Mouse (Mus musculus) neural tube, embryonic 13.5 days (tissue): ENCODE results near the gene Nrap. TPM values are rescaled to one million over a fixed set of nuclear protein-coding genes. Genes with fewer than 3 reads are reported as not detected.
"Not testable (repeated sequence)": the region's sequence is repeated elsewhere in the genome, so short reads cannot be mapped to it uniquely, and the experiment has no call there.

ENCODE experiments used
- ATAC-seq: fragments of 200-750 bp; cut with Nextera tagmentation; 2 replicates; pipeline ENCODE4 v1.8.0; 2017; ENCODE audit warnings: low read depth, mild to moderate bottlenecking, moderate TSS enrichment, moderate library complexity
- H3K27ac ChIP-seq: fragments of 300-500 bp; sonication (generic); replicated peaks from 2 replicates; pipeline ENCODE4 v1.5.1; 2015; ENCODE audit warnings: moderate library complexity, mild to moderate bottlenecking, inconsistent platforms
- H3K27me3 ChIP-seq: fragments of 300-500 bp; sonication (generic); 2 replicates; pipeline ENCODE4 v1.6.1; 2015; ENCODE audit warnings: mild to moderate bottlenecking, inconsistent platforms
- H3K36me3 ChIP-seq: fragments of 300-500 bp; sonication (generic); 2 replicates; pipeline ENCODE4 v1.6.1; 2015; ENCODE audit warnings: mild to moderate bottlenecking, inconsistent platforms
- H3K4me1 ChIP-seq: fragments of 300-500 bp; sonication (generic); replicated peaks from 2 replicates; pipeline ENCODE4 v1.6.1; 2015; ENCODE audit warnings: inconsistent platforms
- H3K4me2 ChIP-seq: fragments of 300-500 bp; sonication (generic); 2 replicates; pipeline ENCODE4 v1.6.1; 2015; ENCODE audit warnings: inconsistent platforms, mild to moderate bottlenecking, moderate library complexity
- H3K4me3 ChIP-seq: fragments of 300-500 bp; sonication (generic); 2 replicates; pipeline ENCODE4 v1.5.1; 2015; ENCODE audit warnings: mild to moderate bottlenecking, inconsistent platforms
- H3K9ac ChIP-seq: fragments of 300-500 bp; sonication (generic); 2 replicates; pipeline ENCODE4 v1.6.1; 2015; ENCODE audit warnings: moderate library complexity, mild to moderate bottlenecking, inconsistent platforms
- H3K9me3 ChIP-seq: fragments of 300-500 bp; sonication (generic); 2 replicates; pipeline ENCODE4 v1.6.1; 2016; ENCODE audit warnings: inconsistent platforms
- WGBS: fragments of 180-500 bp; shearing (Covaris S2); methylation state at CpG from one replicate; pipeline ENCODE4 v1.1.7; 2015; 5-methylcytosine and 5-hydroxymethylcytosine counted together
- polyA plus RNA-seq: library from polyadenylated mRNA; unstranded; fragments of >200 nt; fragmentation: Nextera tagmentation; extraction: Ambion mirVana; gene quantifications from 2 replicates; pipeline ENCODE4 v1.2.1, GENCODE M21; 2015

Gene Nrap
- polyA plus RNA-seq, 1 experiment from 2014 or later: 0.32 TPM

DNA sequence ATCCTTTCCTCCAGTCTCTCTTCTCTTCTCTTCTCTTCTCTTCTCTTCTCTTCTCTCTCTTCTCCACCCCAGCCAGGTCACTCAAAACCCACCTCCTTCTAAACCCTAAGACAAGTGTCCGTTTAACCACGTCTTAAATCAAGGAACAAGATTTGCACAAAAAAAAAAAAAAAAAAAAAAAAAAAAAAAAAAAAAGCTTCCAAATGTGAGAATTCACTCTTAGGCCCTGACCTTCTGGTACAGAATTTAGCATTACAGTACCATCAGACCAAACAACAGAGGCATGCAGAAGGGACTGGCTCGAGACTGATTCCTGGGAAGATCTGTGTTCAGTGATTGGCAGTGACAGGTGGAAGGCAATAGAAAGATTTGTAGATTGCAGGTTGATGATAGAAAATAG lies 30.5 kb upstream of the Nrap start:
- Histone ChIP-seq H3K4me3 (no peak overlapping the region), H3K27me3 (no peaks in the 10 kb centered on the region), H3K27ac (no peak overlapping the region), H3K4me2 (no peak overlapping the region), H3K4me1 (peaks cover 16% of the 10 kb centered on the region), H3K9ac (no peak overlapping the region), H3K36me3 (no peaks in the 10 kb centered on the region), H3K9me3 (no peaks in the 10 kb centered on the region)
- 88% methylated on average over 3 of the region's 3 CpGs for WGBS
- ATAC-seq: no peak

- no peak overlapping the region for H3K4me3 ChIP-seq
- H3K36me3 ChIP-seq: no peaks in the 10 kb centered on the region
- 71% methylated on average over 9 of the region's 9 CpGs for WGBS
- no peak overlapping the region for H3K4me2 ChIP-seq
- H3K9me3 ChIP-seq: no peaks in the 10 kb centered on the region
- no peak overlapping the region for H3K27ac ChIP-seq
- no peaks in the 10 kb centered on the region for H3K27me3 ChIP-seq
- no peak overlapping the region for H3K9ac ChIP-seq
- ATAC-seq: no peak
- peaks cover 16% of the 10 kb centered on the region for H3K4me1 ChIP-seq
Measured at GRCm38 (mm10) chr19:56419452-56419851, 29.6 kb upstream of the Nrap start.

- no peak overlapping the region for H3K4me2 ChIP-seq
- H3K27me3 ChIP-seq: no peaks in the 10 kb centered on the region
- no peak for ATAC-seq
- no peak overlapping the region for H3K9ac ChIP-seq
- H3K4me3 ChIP-seq: no peak overlapping the region
- peaks cover 7% of the 10 kb centered on the region for H3K4me1 ChIP-seq
- no peak overlapping the region for H3K27ac ChIP-seq
- WGBS: 85% methylated on average over 4 of the region's 4 CpGs
- no peaks in the 10 kb centered on the region for H3K36me3 ChIP-seq
- H3K9me3 ChIP-seq: no peaks in the 10 kb centered on the region
Measured at GRCm38 (mm10) chr19:56418404-56418803, 28.6 kb upstream of the Nrap start.

DNA sequence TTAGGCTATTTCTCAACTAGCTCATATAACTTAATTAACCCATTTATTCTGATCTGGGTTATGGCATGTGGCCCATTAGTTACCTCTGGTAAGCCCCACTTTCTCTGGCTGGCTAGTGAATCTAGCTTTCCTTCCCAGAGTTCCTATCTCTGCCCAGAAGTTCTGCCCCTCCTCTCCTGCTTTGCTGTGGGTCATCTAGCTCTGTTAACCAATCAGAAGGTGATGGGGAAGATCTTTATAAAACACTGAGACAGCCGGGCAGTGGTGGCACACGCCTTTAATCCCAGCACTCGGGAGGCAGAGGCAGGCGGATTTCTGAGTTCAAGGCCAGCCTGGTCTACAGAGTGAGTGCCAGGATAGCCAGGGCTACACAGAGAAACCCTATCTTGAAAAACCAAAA lies 20.0 kb upstream of the Nrap start:
- not testable (repeated sequence) for H3K4me1 ChIP-seq, H3K4me3 ChIP-seq, ATAC-seq, H3K4me2 ChIP-seq, H3K9me3 ChIP-seq, H3K36me3 ChIP-seq, H3K9ac ChIP-seq, H3K27ac ChIP-seq
- H3K27me3 ChIP-seq: peaks cover 16% of the 10 kb centered on the region
- WGBS: 91% methylated on average over 4 of the region's 4 CpGs

GRCm38 (mm10) chr19:56406581-56406980 lies 16.7 kb upstream of the Nrap start:
- Histone ChIP-seq H3K4me3 (no peak overlapping the region), H3K4me1 (no peaks in the 10 kb centered on the region; the same call in 1 of the 2 replicates), H3K36me3 (peaks cover 5% of the 10 kb centered on the region), H3K9ac (no peak overlapping the region), H3K27me3 (peaks cover 36% of the 10 kb centered on the region), H3K9me3 (no peaks in the 10 kb centered on the region), H3K27ac (no peak overlapping the region), H3K4me2 (no peak overlapping the region)
- 92% methylated on average over 7 of the region's 7 CpGs for WGBS
- ATAC-seq: no peak

DNA sequence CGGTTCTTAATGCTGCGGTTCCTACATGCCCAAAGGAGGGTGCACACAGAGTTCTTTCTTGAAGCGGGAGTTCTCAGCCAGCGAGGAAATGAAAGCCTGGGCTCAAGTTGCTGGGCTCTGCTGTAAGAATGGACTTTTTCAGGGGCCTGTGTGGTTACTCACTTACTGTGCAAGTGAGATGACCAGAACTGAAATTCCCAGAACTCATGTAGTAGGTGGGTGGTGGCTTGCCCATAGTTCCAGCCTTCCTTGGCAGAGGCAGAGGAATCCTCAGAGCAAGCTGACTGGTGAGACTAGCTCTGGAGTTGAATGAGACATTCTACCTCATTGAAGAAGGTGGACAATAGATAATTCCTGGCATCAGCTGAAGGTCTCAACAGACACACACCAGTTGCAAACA lies 16.0 kb upstream of the Nrap start:
- H3K9me3 ChIP-seq: no peaks in the 10 kb centered on the region
- H3K4me2 ChIP-seq: no peak overlapping the region
- no peaks in the 10 kb centered on the region; the same call in 1 of the 2 replicates for H3K4me1 ChIP-seq
- peaks cover 5% of the 10 kb centered on the region for H3K36me3 ChIP-seq
- no peak for ATAC-seq
- no peak overlapping the region for H3K4me3 ChIP-seq
- WGBS: 96% methylated on average over 4 of the region's 4 CpGs
- no peak overlapping the region for H3K27ac ChIP-seq
- peaks cover 37% of the 10 kb centered on the region for H3K27me3 ChIP-seq
- no peak overlapping the region for H3K9ac ChIP-seq

DNA sequence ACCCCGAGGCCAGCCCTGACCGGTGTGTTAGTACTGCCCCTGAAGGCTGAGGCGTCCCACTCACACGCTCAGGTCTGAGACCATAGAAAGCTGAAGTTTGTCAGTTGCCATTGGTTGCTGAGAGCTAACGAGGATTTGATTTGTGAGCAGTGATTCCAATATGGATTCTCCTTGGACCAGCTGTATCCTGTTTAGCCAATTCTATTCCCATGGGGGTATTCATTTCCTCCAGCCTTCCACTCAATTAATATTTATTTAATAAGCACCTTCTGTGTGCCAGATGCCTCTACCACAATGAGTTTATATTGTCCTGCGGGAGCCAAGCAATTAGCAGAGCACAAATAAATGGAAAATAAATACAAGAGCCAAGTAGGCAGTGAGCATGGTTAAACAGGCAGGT lies 12.0 kb upstream of the Nrap start:
- WGBS: 57% methylated on average over 6 of the region's 6 CpGs
- no peak overlapping the region for H3K4me2 ChIP-seq
- H3K4me3 ChIP-seq: no peak overlapping the region
- H3K27ac ChIP-seq: no peak overlapping the region
- H3K4me1 ChIP-seq: peaks cover 13% of the 10 kb centered on the region
- H3K36me3 ChIP-seq: no peaks in the 10 kb centered on the region
- H3K27me3 ChIP-seq: peaks cover 66% of the 10 kb centered on the region
- no peak overlapping the region for H3K9ac ChIP-seq
- peak; percentile 74 for ATAC-seq
- no peaks in the 10 kb centered on the region for H3K9me3 ChIP-seq

DNA sequence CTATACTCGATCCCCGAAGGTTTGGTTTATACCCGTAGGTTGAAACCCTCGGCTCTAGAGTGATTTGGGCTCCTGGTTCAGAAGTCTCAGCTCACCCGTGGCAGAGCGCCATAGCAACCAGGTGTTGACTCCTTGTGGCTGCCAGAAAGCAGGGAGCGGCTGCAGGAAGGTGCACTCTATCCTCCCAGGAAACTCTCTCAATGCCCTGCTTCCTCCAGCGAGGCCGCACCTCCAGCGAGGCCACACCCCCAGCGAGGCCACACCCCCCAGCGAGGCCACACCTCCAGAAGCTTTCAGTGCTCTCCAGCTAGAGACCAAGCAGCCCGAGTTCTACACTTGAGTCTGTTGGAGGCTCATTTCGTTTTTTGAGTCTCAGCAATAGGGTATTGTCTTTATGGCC lies 10.4 kb upstream of the Nrap start:
- no peak for ATAC-seq
- Histone ChIP-seq H3K4me3 (no peak overlapping the region), H3K27me3 (peaks cover 74% of the 10 kb centered on the region)

GRCm38 (mm10) chr19:56398528-56398795 lies 8.6 kb upstream of the Nrap start:
- peaks cover 74% of the 10 kb centered on the region for H3K27me3 ChIP-seq
- H3K36me3 ChIP-seq: no peaks in the 10 kb centered on the region
- no peak overlapping the region for H3K4me2 ChIP-seq
- no peak overlapping the region for H3K9ac ChIP-seq
- H3K4me3 ChIP-seq: no peak overlapping the region
- no peaks in the 10 kb centered on the region for H3K9me3 ChIP-seq
- H3K4me1 ChIP-seq: peaks cover 22% of the 10 kb centered on the region
- H3K27ac ChIP-seq: no peak overlapping the region
- ATAC-seq: no peak

More for the DNA sequence above, 10.4 kb upstream of the Nrap start:
- no peak overlapping the region for H3K9ac ChIP-seq
- no peak overlapping the region for H3K4me2 ChIP-seq
- H3K27ac ChIP-seq: no peak overlapping the region
- H3K9me3 ChIP-seq: no peaks in the 10 kb centered on the region
- H3K36me3 ChIP-seq: no peaks in the 10 kb centered on the region
- H3K4me1 ChIP-seq: peaks cover 22% of the 10 kb centered on the region
- 48% methylated on average over 14 of the region's 14 CpGs for WGBS

- ATAC-seq: no peak
Measured at GRCm38 (mm10) chr19:56397663-56398527, 8.1 kb upstream of the Nrap start.

DNA sequence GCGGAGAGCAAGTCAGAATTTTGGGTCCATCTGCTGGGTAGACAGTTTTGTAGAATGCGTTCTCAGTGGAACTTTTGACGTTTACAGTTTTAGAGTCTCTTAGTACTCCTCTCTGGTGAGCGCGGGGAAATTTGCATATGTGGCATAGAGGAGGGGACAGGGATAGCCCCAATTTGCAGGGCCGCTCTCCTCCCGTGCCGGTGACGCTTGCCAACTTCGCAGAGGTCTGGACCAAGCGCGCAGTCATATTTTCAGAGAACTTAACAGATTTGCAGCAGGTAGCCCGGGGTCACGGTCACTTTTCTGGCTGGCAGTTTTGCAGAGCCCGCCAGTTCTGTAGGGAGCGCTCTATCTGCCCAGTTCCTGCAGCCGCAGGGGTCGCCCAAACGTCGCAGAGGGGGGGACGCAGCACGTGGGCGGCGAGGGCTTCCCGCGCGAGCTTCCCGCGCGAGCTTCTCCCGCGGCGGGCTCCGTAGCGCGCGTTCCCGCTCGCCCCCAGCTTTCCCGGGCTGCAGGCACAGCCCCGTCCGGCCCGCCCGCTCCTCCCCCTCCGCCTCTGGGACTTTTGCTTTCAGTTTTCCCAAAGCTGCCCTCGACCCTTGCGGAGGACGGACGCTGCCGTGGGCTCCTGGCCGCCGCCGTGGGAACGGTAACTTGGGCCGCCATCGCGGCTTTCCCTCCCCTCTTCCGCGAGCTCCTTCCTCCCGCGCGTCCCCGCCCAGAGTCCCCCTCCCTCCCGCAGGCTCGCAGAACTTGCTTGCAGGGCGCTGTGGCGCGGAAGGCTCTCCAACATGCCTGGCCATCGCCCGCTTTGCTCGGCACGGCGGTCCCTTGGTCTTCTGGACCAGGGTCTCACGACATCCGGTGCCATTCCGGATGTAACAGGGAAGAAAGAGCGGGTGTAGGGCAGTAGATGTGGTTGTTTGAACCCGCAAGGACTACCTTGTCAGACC lies 7.1 kb upstream of the Nrap start, which contains the start of gene Casp7:
TSS of gene Casp7 (plus strand) at position 461 of the 953 bp plus-strand sequence.
- Histone ChIP-seq H3K4me3 (peak within 1 kb of the TSS; percentile 63), H3K4me1 (peaks cover 22% of the 10 kb centered on the region), H3K36me3 (no peaks in the 10 kb centered on the region), H3K27me3 (peaks cover 79% of the 10 kb centered on the region), H3K27ac (peak within 1 kb of the TSS; percentile 25), H3K9me3 (no peaks in the 10 kb centered on the region), H3K4me2 (peak within 1 kb of the TSS; percentile 96), H3K9ac (peak within 1 kb of the TSS; percentile 77)
- WGBS: 1% methylated on average over 75 of the region's 78 CpGs
- peak; percentile 70; the same call in 1 of the 2 replicates for ATAC-seq

More at GRCm38 (mm10) chr19:56397663-56398527, 8.1 kb upstream of the Nrap start:
- Histone ChIP-seq H3K4me1 (peaks cover 22% of the 10 kb centered on the region), H3K27ac (peak overlapping the region; percentile 25; the same call in 1 of the 2 replicates), H3K9ac (peak overlapping the region; percentile 77), H3K27me3 (peaks cover 79% of the 10 kb centered on the region), H3K4me2 (peak overlapping the region; percentile 96), H3K9me3 (no peaks in the 10 kb centered on the region), H3K36me3 (no peaks in the 10 kb centered on the region), H3K4me3 (peak overlapping the region; percentile 63)
- 60% methylated on average over 11 of the region's 11 CpGs for WGBS

- Histone ChIP-seq H3K36me3 (no peaks in the 10 kb centered on the region), H3K9ac (peak overlapping the region; percentile 77), H3K4me1 (peaks cover 22% of the 10 kb centered on the region), H3K27ac (no peak overlapping the region), H3K4me3 (peak overlapping the region; percentile 63), H3K27me3 (peaks cover 85% of the 10 kb centered on the region), H3K4me2 (peak overlapping the region; percentile 96), H3K9me3 (no peaks in the 10 kb centered on the region)
- ATAC-seq: no peak
- WGBS: 44% methylated on average over 12 of the region's 12 CpGs
Measured at GRCm38 (mm10) chr19:56396227-56396626, 6.4 kb upstream of the Nrap start.
